Mouse (Mus musculus): ENCODE data around the gene Zfp971. TPM values are rescaled to one million over a fixed set of nuclear protein-coding genes. Genes with fewer than 3 reads are reported as not detected.

Gene Zfp971
- polyA plus RNA-seq (2012), result 0.39 and 0.55 TPM in 2 replicates

DNA sequence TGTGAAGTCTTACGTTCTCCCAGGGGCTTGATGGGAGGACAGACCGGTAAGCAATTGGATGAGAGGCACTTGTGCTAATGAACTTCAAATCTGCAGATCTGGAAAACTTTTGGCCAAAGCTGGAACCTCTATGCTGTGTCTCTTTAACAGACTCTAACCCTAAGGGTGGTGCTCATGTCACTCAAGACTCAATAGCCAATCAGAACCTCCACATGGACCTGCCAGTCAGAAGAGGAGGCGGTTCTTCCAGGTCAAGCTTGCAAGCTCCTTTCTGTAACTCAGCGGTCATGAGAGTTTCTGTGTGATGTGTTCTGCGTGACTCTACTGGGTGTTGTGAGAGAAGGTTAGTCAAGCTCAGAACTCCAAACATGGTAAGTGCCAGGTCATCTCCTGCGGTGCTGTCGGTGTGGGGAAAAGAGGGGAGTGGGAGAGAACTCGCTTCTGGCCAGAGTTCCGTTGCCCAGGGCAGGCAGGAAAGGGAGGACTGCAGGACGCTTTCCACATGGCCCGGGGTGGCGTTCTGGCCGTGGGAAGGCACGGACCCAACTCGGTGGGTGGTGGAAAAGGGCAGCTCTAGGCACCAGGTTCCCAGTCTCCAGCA is at the start of gene Zfp971:
TSS of gene Zfp971 (plus strand) at position 274 of the 601 bp plus-strand sequence.

DNA sequence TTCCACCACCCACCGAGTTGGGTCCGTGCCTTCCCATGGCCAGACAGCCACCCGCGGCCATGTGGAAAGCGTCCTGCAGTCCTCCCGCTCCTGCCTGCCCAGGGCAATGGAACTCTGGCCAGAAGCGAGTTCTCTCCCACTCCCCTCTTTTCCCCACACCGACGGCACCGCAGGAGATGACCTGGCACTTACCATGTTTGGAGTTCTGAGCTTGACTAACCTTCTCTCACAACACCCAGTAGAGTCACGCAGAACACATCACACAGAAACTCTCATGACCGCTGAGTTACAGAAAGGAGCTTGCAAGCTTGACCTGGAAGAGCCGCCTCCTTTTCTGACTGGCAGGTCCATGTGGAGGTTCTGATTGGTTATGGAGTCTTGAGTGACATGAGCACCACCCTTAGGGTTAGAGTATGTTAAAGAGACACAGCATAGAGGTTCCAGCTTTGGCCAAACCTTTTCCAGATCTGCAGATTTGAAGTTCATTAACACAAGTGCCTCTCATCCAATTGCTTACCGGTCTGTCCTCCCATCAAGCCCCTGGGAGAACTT is 55.2 kb downstream of the Zfp971 start, which contains the start of gene Zfp931:
TSS of gene Zfp931 (minus strand) at position 311 of the 552 bp plus-strand sequence.

Other genes starting within 250 kb of the Zfp971 start
- 0.59 TPM in 1 of 2 replicates, not detected in the other for gene Gm14325, start 182.9 kb upstream of the Zfp971 start, polyA plus RNA-seq (2012)
- gene Gm14327, start 126.2 kb upstream of the Zfp971 start, polyA plus RNA-seq (2012), result not detected in 2 replicates
- 0.29 TPM in 1 of 2 replicates, not detected in the other for gene Zfp972, start 97.7 kb upstream of the Zfp971 start, polyA plus RNA-seq (2012)
- 0.88 and 1.3 TPM in 2 replicates for gene Gm14326, start 66.0 kb upstream of the Zfp971 start, polyA plus RNA-seq (2012)
- 0.44 and 0.55 TPM in 2 replicates for gene Zfp931, start 55.2 kb downstream of the Zfp971 start, polyA plus RNA-seq (2012)
- 0.06 TPM in 1 of 2 replicates, not detected in the other for gene Phactr3, start 95.7 kb downstream of the Zfp971 start, polyA plus RNA-seq (2012)

Measured in megakaryocyte-erythroid progenitor cell, adult 5 weeks (primary cell).